Mouse (Mus musculus) CD4-positive, CD25-positive, alpha-beta regulatory T cell, adult 2 months (primary cell): ENCODE data around the gene Uba3.
A peak's percentile ranks its signal among the peaks of the same experiment; 100 is the strongest.

Experiments
- DNase-seq: peaks from one replicate; pipeline ENCODE4 v3.0.0-alpha.2; 2012; ENCODE audit warnings: low read depth, low spot score

Uba3 gene

GRCm38 (mm10) chr6:97205439-97205885, at the start of gene Uba3:
Uba3 (minus strand) TSS chr6:97205647.
- peak; percentile 99 for DNase-seq

- DNase-seq = no peak
Measured at GRCm38 (mm10) chr6:97252711-97253221, 47.3 kb upstream of the Uba3 start, which contains the start of gene Lmod3. Lmod3 (minus strand) TSS chr6:97252759.

GRCm38 (mm10) chr6:97252086-97252485, 46.6 kb upstream of the Uba3 start:
- DNase-seq = no peak

- DNase-seq = peak; percentile 85
Measured at GRCm38 (mm10) chr6:97250966-97251365, 45.5 kb upstream of the Uba3 start.

DNA sequence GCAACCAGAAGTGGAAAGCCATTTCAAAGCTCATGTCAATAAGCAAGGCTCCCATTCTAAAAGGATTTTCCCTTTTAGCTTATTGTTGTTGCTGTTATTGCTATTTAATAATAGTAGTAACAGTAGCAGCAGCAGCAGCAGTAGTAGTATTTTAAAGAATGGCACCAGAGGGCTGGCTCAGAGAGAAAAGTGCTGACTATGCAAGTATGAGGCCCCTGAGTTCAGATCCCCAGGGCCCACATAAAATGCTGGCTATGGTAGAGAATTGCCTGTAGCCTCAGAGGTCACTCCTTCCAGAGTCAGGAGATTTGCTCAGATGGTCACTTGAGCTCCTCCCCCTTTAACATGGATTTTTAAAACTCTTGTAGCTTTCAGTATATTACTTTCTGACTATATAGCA, 39.8 kb upstream of the Uba3 start:
- DNase-seq = no peak

- DNase-seq = no peak
Measured at GRCm38 (mm10) chr6:97242522-97242921, 37.1 kb upstream of the Uba3 start.

DNA sequence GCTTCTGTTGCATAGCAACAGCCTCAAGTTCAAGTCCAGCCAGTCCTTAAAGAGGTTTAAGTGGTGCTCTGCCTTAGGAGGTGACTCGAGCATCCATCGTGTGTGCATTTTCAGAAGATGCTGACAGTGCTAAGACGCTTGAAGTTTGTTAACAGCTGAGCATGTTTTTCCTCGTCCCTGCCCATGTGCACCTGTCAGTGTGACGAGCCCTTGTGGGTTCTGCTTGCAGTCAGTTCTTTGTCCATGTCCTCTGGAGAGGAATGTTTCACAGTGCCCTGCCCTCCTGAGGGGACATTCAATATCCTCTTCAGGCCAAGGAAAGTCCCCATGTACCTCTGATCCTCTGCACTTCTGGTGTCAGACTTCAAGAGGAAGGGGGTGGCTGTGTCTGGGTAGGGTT, 34.6 kb upstream of the Uba3 start:
- DNase-seq = no peak

DNA sequence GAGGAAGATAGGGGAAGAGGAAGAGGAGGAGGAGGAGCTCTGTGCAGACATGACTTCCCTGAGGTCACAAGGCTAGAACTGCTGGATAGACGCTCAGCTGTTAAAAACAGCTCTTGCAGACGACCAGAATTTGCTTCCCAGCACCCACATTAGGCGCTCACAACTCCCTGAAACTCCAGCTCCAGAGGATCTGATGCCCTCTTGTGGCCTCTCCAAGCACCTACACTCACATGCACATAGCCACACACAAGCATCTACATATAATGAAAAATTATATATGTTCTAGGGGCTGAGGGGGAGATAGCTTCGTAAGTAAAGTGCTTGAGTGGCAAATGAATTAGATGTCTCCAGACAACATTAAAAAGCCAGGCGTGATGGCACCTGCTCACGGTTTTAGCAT, 33.9 kb upstream of the Uba3 start:
- DNase-seq = peak; percentile 13

DNA sequence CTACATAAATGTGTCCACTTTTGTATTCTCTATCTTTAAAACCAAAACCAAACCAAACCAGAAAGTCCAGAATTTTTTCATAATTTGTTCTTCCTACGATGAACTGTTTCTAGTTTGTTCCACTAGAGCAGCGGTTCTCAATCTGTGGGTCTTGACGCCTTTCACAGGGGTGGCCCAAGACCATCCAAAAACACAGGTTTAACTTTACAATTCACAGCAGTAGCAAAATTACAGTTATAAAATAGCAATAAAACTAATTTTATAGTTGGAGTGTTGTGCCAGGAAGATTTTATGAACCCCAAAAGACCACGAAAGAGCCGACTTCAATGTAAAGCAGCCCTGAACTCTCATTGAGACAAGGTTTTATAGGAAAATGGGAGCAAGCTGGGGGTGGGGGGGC, 30.6 kb upstream of the Uba3 start:
- DNase-seq = no peak

DNA sequence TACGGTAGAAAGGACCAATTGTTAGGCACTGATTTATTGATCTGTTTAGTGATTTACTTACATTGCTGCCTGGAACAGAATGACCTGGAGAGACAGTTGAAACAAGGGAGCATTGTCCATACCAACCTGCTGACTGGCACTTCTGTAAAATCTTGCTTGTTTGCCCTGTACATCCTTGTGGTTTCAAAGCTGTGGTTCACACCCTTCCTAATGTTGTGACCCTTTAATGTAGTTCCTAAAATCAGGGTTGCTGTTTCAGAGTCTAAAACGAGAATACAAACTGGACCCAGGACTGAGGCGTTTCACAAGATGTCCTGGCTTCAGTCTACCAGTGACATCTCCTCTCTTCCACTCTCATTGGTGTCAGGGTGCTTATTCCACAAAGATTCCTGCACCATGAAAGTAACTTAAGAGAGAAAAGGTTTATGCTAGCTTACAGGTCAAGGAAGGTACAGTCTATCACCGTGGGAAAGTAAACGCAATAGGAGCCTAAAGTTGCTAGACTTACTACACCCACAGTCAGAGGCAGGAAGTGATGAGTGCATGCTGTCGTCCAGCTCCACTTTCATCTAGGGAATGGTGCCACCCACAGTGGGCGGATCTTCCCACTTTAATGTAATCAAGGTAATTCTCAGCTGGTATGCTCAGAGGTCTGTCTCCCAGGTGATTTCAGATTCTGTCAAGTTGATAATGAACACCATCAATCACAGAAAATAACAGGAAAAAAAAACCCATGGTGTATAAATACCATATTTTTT, 29.6 kb upstream of the Uba3 start:
- DNase-seq = peak; percentile 44

DNA sequence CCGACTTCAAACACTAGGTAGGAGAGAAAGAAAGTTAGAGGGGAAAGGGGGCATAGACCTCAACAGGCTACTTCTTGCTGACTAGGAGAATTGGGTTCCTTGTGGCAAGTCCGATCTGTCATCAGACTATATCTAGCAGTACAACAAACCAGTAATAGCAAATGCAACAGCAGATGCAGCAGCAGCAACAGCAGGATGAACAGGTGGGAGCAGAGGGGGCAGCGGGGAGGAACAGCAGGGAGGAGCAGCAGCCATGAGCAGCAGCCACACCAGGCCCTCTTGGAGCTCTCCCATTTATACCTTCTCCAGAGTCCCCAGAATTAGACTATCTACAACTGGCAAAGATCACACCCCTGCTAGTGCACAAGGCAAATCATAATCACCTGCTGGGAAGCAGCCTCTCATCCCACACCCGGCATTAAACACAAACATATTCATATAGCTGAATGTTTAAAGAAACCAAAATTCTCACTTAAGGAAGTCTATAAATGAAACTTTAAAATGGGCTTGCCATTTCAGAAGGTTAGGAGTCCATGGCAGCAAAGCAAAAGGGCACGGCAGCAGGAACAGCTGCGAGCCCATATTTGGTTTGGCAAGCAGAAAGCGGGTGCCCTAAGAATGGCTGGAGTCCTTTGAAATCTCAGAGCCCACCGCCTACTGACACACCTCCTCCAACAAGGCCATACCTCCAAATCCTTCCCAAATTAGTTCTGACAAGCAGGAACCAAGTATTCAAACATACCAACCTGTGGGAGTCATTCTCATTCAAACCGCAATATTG, 21.8 kb upstream of the Uba3 start:
- DNase-seq = no peak

GRCm38 (mm10) chr6:97226083-97226491, 20.6 kb upstream of the Uba3 start:
- DNase-seq = no peak

GRCm38 (mm10) chr6:97224505-97224904, 19.1 kb upstream of the Uba3 start:
- no peak for DNase-seq

DNA sequence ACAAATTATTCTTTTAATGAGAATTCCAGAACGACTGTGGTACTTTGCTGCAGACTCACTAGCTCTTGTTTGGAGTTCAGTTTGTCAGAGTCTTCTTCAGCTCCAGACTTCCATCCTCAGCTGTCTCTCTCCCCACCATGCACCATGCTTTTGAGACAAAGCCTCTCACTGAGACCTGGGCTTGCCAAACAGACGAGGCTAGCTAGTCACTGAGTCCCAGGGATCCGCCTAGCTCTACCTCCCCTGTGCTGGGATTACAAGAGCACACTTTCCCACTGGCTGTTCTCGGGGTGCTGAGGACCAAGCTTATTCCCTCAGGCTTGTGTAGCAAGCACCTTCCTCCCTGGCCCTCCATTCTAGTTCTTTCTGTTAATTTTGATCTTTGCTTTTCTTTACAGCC, 18.1 kb upstream of the Uba3 start:
- no peak for DNase-seq

GRCm38 (mm10) chr6:97222931-97223467, 17.6 kb upstream of the Uba3 start:
- no peak for DNase-seq

DNA sequence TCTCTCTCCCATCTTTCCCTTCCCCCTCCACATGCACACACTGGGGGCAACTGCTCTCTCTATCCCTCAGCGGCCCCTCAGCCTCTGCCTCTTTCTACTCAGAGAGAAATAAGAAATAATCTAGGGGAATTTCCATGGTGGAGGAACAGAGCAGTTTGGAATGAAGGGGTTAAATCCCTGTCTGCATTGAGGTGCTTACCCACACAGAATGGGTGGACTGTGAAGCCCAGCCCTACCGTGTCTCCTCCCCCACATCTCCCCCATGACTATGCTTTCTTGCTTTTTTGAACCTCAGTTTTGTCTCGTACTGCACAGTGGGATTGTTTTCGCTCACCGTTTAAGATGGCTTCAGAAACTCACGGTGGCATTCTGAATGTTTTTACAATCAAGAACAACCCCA, 16.9 kb upstream of the Uba3 start:
- peak; percentile 36 for DNase-seq

GRCm38 (mm10) chr6:97221205-97222025, 16.0 kb upstream of the Uba3 start:
- DNase-seq = peak; percentile 38

GRCm38 (mm10) chr6:97220672-97221071, 15.2 kb upstream of the Uba3 start:
- DNase-seq = no peak

DNA sequence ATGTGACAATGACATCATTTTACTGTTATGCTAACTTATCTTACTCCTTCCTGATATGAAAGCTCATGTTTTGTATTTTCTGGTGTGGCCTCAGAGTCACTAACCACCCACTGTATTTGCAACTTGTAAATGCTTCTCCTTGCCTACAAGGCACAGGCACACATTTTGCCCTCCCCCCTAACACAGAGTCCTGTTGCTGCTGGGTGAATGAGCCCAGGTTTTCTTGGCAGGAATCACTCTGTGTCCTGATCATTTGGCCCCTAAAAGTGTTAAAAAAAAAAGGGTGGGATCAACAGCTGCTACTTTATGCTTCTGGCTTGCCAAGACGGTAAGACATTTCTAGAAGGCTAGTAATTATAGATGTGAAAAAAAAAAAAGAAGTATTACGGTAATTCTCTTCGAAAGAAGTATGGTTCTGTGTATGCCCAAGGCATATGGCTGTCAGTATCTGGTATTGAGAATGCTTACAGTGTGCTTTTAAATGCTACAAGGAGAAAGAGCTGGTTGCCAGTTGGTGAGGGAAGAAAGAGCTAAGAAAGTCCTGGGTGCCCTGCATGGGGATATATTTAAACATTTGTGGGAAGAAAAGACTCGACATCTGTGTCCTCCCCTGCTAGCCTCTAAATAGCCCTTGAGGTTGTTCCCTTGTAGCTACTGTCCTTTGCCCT, 10.8 kb upstream of the Uba3 start:
- peak; percentile 32 for DNase-seq

DNA sequence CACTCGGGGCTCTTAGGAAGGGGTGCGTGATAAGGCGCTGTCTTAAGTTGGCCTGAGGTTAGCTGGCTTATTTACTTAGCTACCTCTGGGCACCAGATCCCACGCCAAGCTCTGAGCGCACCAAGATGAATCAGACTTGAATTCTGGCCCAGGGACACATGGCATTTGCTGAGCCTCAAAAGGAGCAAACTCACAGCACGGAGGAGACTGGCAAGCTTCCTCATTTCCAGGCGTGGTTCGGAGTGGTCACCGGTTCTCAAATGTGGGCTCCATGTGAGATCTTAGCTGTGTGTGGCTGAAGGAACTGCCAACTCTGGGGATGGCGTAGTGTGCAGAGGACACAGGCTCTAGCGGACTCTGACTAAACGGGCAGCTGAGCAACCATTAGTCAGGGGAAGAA, 6.5 kb upstream of the Uba3 start:
- peak; percentile 39 for DNase-seq
